Mouse (Mus musculus) heart, postnatal 14 days (tissue): ENCODE measurements around the gene Emilin1. TPM values are rescaled to one million over a fixed set of nuclear protein-coding genes. Genes with fewer than 3 reads are reported as not detected.
A peak's percentile ranks its signal among the peaks of the same experiment; 100 is the strongest.

Experiments
- DNase-seq, 2 experiments: peaks; one replicate each; pipeline ENCODE4 v3.0.0; 2021 to 2022
- intact Hi-C: fragments of 180-260 bp; cut with DNase I; formaldehyde crosslinking; loops from one replicate; pipeline ENCODE4 v1.15.1; 2025
- total RNA-seq, 2 experiments: library from RNA; stranded (reverse); gene quantifications; 2 replicates each; pipeline ENCODE4 v1.2.3; 2021

Gene Emilin1
- total RNA-seq, 2 experiments from 2014 or later: 38.9 to 46.9 TPM

DNA sequence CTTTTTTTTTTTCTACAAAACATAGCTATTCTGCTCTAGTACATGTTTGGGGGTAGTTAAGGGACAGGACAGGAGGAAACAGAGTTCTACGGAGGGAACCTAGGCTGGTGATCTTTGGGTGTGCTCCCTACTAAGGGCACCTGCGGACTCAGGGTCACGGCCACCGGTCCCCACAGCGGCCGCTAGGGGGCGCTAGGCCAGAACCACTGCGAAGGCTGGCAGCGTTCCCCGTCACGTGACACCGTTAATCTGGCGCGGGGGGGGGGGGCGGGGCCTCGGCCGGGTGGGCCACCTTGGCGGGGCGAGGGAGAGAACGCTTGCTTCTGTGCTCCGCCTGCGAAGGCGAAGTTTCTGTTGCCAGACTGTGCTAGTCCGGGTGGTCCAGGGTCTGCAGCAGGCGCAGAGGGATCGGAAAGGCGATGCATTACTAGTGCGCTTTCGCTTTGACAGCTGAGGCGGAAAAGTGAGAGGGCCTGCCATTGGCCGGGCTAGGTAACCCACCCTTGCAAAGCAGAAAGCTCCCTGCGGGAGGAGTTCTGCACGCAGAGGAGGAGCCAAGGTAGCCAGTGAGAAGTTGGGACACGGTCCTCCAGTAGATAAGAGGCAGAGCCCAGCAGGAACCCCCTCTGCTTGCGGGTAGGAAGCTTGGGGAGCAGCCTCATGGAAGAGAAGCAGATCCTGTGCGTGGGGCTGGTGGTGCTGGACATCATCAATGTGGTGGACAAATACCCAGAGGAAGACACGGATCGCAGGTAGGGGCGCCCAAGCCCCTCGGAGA is 8.2 kb downstream of the Emilin1 start, which contains the start of gene Khk:
Gene Khk (plus strand): TSS at position 176 of the 778 bp plus-strand sequence.
- intact Hi-C loops: loop anchor here (2.0 to 5.0 kb wide), 2 partner anchors 36 to 115 kb away; no protein-coding TSS in a partner anchor
- peak; percentile 93 to 96 for DNase-seq

- intact Hi-C loops: loop anchor here (5.0 kb wide), 1 partner anchor 35 kb away; no protein-coding TSS in a partner anchor
- no peak for DNase-seq
Measured at GRCm38 (mm10) chr5:30922581-30923041, 9.4 kb downstream of the Emilin1 start.

DNA sequence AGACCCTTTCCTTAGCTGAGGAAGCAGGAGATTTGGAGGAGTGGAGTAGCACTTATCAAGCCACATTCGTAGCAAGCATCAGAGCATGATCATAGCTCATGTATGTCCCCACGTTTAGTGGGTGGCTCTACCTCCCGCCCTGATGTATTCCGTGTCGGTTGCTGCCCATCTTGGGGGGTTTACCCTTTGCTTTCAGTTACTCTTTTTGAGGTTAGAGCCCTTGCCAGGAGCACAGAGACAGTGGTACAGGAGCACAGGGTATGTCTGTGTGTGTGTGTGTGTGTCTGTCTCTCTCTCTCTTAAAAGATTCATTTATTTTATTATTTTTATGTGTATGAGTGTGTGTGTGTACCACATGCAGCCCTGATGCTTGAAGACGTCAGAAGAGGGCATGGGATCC is 9.9 kb downstream of the Emilin1 start:
- DNase-seq: no peak
- intact Hi-C loops: loop anchor here (5.0 kb wide), 1 partner anchor 34 kb away; no protein-coding TSS in a partner anchor

- DNase-seq: no peak
- intact Hi-C loops: loop anchor here (5.0 kb wide), 1 partner anchor 33 kb away; no protein-coding TSS in a partner anchor
Measured at GRCm38 (mm10) chr5:30924614-30925013, 11.4 kb downstream of the Emilin1 start.

GRCm38 (mm10) chr5:30925217-30925616 is 12.0 kb downstream of the Emilin1 start:
- intact Hi-C loops: no loop called here
- DNase-seq: no peak

DNA sequence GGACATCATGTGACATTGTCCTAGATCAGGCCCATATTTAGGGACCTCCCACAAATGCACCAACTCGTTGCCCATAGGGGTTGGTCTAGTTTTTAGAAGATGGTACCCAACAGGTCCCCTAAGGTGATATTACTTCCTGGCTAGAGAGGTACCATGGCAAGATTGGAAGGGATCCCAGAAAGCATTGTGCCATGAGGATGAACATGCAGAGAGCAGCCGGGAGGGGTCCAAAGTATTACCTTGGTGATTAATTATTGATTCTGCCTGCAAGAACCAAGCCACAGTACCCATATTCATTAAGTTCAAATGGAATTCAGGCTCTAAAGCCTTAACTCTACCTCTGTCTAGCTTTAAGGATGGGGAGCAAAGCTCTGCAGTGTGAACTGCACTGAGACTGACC is 12.9 kb downstream of the Emilin1 start:
- DNase-seq: no peak
- intact Hi-C loops: no loop called here

- DNase-seq: no peak
- intact Hi-C loops: no loop called here
Measured at GRCm38 (mm10) chr5:30927945-30928529, 14.8 kb downstream of the Emilin1 start.

GRCm38 (mm10) chr5:30930121-30930520 is 16.9 kb downstream of the Emilin1 start:
- intact Hi-C loops: loop anchor here (1.0 to 2.0 kb wide), 2 partner anchors 65 to 74 kb away; no protein-coding TSS in a partner anchor
- peak; percentile 78 to 90 for DNase-seq

DNA sequence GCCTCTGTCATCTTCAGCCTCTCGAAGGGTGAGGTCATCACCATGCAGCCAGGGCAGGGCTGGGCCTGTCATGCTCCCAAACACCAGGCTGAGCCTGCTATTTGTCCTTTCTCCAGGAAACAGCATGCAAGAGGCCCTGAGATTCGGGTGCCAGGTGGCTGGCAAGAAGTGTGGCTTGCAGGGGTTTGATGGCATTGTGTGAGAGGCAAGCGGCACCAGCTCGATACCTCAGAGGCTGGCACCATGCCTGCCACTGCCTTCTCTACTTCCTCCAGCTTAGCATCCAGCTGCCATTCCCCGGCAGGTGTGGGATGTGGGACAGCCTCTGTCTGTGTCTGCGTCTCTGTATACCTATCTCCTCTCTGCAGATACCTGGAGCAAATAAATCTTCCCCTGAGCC is 17.6 kb downstream of the Emilin1 start:
- intact Hi-C loops: loop anchor here (1.0 to 2.0 kb wide), 2 partner anchors 64 to 73 kb away; no protein-coding TSS in a partner anchor

GRCm38 (mm10) chr5:30931378-30931777 is 18.2 kb downstream of the Emilin1 start:
- intact Hi-C loops: loop anchor here (2.0 kb wide), 1 partner anchor 63 kb away; no protein-coding TSS in a partner anchor
- DNase-seq: no peak

More for the DNA sequence above, 17.6 kb downstream of the Emilin1 start:
- DNase-seq: no peak

DNA sequence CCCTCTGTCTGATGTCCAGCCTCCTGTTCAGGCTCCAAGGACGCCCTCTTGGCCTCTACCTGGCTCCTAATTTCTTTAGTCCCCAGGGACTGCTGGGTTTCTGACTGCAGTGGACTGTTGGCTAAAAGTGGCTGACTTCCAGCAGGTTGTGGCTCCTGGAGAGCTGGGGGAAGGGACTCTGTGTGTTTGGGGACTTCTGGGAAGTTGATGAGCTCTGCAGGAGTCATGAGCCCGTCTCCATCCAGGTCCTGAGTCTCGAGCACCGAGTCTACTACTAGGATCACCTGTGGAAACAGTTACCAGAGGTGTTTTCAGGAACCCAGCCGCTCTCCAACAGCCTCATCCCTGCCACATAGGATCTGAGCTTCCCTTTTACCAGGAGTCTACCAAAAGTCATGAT is 20.5 kb downstream of the Emilin1 start:
- no peak for DNase-seq
- intact Hi-C loops: no loop called here

GRCm38 (mm10) chr5:30934725-30935461 is 21.7 kb downstream of the Emilin1 start:
- intact Hi-C loops: no loop called here
- no peak for DNase-seq

GRCm38 (mm10) chr5:30943004-30943403 is 29.8 kb downstream of the Emilin1 start:
- intact Hi-C loops: no loop called here
- DNase-seq: no peak

DNA sequence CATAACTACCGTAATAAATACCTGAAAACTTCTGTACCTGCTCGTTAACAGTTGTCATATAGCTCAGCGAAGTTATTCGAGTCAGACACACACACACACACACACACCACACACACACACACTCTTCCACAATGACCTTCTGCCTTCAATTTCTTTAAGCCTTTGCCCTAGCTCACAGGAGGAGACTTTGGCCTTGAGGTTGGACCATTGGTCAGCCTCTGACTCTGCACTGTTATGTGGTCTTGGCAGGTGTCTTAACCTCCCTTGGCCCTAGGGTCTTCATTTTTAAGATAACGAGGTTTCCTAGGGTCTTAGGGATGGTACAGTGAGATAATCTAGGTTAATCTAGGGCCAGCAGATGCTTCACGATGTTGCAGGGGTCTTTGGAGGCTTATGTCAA is 31.1 kb downstream of the Emilin1 start:
- intact Hi-C loops: no loop called here
- no peak for DNase-seq

DNA sequence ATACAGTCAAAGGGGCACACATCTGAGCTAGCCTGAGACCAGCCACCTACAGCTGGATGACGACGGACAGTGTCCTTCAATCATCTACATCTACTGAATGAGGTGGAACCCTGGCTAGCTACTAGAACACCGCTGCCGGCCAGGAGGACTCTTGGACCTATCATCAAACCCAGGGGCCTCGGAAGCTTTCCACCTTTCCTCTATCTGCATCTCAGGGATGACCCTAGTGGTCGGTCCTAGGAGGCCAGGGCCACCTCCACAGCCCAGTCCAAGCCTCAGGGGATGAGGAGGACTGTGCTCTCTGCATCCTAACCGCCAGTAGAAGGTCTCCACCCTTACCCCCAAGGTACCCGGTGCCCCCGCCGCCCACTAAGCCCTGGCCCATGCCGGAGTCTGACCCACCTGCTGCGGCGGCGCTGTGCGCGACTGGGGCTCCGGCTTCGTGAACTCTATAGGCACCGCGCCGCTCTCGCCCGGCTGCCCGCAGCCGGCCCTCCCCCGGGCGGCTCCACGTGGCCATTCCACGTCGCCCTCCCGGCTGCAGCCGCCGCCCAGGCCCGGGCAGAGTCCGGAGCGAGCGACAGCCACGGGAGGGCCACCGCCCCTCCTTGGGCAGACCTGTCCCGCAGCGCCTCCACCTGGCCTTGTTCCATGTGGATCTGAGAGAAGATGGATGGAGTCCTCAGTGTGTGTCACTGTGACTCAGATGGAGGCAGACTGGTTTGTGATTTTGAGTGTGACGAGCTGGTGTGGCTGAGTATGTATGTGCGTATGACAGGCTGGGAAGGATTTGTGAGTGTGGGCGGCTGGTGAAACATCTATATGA is 32.0 kb downstream of the Emilin1 start, which contains the start of gene Cgref1:
Gene Cgref1 (minus strand): TSS at position 636 of the 826 bp plus-strand sequence.
- DNase-seq: peak; percentile 46 to 64
- intact Hi-C loops: no loop called here

DNA sequence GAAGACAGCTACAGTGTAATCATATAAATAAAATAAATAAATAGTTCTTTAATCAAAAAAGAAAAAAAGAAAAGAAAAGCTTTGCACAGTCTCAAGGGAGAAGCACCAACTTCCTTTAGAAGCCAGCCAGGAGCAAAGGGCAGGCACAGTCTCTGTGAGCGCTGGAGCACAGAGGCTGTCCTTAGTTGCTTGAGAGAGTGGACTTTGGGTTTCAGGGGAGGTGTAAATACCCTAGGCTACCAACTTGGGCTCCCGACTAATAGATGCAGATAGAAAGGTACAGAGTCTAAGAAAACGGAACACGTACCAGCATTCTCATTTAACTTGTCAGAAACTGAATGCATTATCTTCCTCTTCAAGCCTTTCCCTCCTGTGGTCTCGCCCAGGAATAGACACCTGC is 35.4 kb downstream of the Emilin1 start:
- intact Hi-C loops: no loop called here
- DNase-seq: no peak

DNA sequence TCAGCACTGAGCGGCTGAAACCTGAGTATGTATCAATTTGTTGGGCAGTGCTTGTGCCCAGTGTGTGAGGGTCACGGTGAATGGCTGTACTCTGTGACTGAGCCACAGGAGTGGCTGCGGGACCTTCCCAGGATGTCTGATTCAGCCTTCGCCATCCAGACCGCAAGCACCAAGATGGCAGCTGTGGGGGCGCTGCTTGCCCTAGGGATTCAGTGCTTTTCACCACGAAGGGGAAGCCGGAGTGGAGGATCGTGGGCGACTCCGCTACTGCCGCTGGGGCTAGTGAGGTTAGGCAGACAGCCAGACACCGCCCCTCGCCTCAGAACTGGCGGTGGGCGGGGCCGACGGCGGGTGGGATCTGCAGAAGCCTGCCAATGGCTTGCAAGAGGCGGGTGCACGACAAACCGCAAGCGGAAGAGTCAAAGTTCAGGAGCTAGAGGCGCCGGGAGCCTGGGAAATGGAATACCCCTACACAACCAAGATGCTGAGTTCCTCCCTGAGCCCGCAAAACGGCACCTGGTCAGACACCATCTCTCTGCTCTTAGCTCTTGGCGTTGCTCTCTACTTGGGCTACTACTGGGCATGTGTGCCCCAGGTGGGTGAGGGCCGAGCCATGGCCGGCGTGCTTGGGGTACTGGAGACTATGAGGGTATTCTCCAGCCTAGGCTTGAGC is 36.6 kb downstream of the Emilin1 start:
- intact Hi-C loops: no loop called here
- DNase-seq: peak; percentile 94 to 95

DNA sequence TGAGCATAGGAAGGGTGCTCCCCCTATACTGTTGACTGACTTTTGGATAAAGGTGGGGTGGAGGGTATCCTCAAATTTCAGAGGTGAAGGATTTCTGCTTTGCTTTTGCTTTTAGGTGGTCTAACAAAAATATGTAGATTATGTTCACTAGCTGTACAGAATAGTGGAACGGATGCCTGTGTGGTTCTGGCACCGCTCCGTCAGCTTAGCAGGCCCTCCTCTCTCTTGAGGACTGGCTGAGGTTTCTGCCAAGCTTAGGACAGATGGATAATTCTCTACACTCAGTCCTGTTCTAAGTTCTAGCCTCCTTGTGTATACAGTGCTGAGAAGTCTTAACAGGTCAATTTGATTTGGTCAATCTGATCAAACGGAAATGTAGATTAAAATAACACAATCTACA is 37.2 kb downstream of the Emilin1 start:
- intact Hi-C loops: no loop called here
- DNase-seq: peak; percentile 39 to 45

DNA sequence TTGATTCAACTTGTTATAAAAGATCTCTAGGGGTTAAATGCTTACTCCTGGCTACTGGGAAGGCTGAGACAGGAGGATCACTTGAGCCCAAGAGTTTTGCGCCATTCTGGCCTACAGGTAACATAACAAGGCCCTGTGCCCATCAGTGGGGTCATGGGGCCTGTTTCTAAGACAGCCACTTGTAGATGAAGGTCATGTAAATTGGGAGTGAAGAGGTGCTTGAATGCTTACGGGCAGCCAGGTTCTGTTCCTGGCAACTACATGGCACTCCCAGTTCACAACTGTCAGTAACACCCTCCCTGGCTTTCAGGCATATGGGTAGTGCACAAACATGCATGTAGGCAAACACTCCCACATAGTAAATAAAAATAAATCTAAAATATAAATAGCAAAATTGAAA is 37.7 kb downstream of the Emilin1 start:
- intact Hi-C loops: no loop called here

More for the DNA sequence above, 37.7 kb downstream of the Emilin1 start:
- DNase-seq: no peak
